Mouse (Mus musculus): ENCODE data around the gene U2af1l4. TPM values are rescaled to one million over a fixed set of nuclear protein-coding genes. Genes with fewer than 3 reads are reported as not detected.

The U2af1l4 gene
- polyA plus RNA-seq, 1 experiment from 2014 or later = 90.7 TPM

DNA sequence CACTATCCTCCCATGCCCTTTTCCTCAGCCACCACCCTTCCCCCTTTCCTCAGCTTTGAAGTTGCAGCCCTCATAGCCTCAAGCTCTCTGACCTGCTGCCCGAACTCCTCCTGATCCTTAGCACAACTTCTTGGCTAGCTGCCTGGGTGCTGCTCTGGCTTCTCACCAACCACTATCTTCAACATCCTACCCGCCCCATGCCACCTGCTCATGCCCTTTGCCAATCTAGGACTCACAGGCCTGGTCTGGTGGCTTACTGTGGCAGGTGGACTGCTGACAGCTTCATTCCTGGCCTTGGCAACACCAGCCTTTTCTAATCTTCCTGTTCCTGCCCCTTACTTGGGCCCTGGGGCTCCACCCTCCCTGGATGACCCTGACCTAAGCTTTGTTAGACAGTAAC lies 9.9 kb downstream of the U2af1l4 start:
- Histone ChIP-seq H3K36me3 (replicated peaks) (peaks cover 95% of the 10 kb centered on the region), H3K4me3 (no peak overlapping the region), H3K27ac (no peak overlapping the region), H3K4me2 (no peak overlapping the region), H3K27me3 (replicated peaks) (no peaks in the 10 kb centered on the region), H3K4me1 (no peaks in the 10 kb centered on the region), H3K9ac (no peak overlapping the region), H3K9me3 (no peaks in the 10 kb centered on the region)
- no peak for ATAC-seq (replicated peaks)
- whole genome bisulfite sequencing = 80% methylated on average over 2 of the region's 2 CpGs

DNA sequence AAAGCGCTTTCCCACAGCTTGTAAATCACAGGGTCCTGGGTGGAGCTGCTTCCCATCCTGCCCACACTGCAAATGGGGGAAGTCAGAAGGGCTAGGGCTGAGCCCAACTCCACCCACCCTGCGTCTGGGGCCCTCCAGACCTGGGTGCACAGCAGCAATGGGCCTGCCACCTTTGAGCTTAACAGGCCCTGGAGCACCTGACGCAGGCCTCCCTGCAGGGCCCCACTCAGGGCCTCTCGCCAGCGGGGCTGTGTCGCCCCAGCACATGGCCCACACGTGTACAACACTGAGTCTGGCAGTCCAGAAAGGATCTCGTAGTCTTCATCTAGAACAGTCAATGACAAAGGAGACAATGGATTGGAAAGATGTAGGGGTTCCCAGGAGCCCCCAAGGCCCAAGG lies 16.8 kb downstream of the U2af1l4 start:
- Histone ChIP-seq H3K4me1 (no peaks in the 10 kb centered on the region), H3K27ac (no peak overlapping the region), H3K9me3 (no peaks in the 10 kb centered on the region), H3K36me3 (replicated peaks) (peaks cover 92% of the 10 kb centered on the region), H3K4me3 (no peak overlapping the region), H3K4me2 (no peak overlapping the region), H3K27me3 (replicated peaks) (no peaks in the 10 kb centered on the region), H3K9ac (no peak overlapping the region)
- 96% methylated on average over 8 of the region's 8 CpGs for WGBS
- ATAC-seq (replicated peaks) = no peak

DNA sequence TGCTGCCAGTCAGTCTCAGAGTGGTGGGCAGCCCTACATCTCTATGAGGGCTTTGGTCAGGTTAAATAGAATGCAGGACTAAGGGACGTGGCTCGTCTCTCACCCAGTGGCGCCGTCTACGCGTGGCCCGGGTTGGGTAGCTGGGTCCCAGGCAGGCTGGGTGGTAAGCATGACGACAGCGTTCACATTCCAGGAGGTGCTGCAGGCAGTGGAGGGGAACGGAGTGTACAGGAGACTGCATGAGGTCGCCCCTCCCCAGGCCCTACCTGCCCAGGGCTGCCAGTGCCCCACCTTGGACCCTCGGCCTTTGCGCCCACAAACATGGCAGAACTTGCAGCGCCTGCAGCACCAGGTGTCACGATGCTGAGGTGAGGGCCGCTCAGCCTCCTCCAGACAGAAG lies 18.4 kb downstream of the U2af1l4 start:
- no peak for ATAC-seq (replicated peaks)
- no peaks in the 10 kb centered on the region for H3K27me3 ChIP-seq (replicated peaks)
- H3K36me3 ChIP-seq (replicated peaks) = peaks cover 87% of the 10 kb centered on the region
- no peak overlapping the region for H3K9ac ChIP-seq
- H3K4me3 ChIP-seq = no peak overlapping the region
- H3K4me2 ChIP-seq = no peak overlapping the region
- peaks cover 3% of the 10 kb centered on the region for H3K4me1 ChIP-seq
- WGBS = 96% methylated on average over 16 of the region's 16 CpGs
- H3K9me3 ChIP-seq = no peaks in the 10 kb centered on the region
- H3K27ac ChIP-seq = no peak overlapping the region

DNA sequence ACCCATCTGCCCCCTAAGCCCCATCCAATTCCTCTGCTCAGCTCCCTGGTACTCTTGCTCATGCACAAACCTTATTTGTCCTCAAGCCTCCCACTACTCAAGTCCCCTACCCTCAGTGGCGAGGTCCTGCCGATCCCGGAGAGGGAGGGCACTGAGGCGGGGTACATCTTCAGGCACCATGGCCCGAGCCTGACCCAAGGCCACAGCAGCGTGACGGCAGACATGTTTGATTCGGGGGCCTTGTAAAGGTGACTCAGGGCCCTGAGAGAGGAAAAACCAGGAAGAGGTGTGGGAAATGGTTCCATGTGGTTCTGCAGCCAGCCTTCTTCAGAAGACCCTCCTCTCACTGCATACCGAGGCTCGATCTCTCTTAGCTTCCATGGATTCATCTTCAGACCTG lies 21.2 kb downstream of the U2af1l4 start:
- Histone ChIP-seq H3K4me2 (no peak overlapping the region), H3K27me3 (replicated peaks) (no peaks in the 10 kb centered on the region), H3K27ac (no peak overlapping the region), H3K9ac (no peak overlapping the region), H3K36me3 (replicated peaks) (peaks cover 59% of the 10 kb centered on the region), H3K4me1 (peaks cover 16% of the 10 kb centered on the region), H3K4me3 (no peak overlapping the region), H3K9me3 (no peaks in the 10 kb centered on the region)
- WGBS = 93% methylated on average over 10 of the region's 10 CpGs
- no peak for ATAC-seq (replicated peaks)

DNA sequence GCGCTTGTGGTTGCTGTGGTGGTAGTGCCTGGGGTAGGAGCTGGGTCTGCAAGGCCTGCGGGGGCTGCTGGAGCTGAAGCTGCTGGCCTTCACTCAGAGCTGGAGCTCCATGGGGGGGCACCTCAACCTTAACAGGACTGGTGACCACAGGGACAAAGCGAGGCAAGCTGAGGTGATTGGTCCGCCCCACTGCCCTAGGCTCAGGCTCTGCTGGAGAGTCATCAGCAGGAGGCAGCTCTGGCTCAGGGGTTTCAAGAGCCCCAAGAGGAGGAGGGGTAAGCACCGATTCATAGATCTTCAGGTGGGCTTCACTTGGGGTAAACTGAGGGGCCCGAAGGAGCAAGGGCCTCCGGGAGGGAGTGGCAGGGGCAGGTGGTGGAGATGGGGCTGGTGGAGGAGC lies 22.1 kb downstream of the U2af1l4 start:
- peaks cover 50% of the 10 kb centered on the region for H3K36me3 ChIP-seq (replicated peaks)
- no peak overlapping the region for H3K4me2 ChIP-seq
- no peak overlapping the region for H3K27ac ChIP-seq
- no peak overlapping the region for H3K4me3 ChIP-seq
- no peaks in the 10 kb centered on the region for H3K27me3 ChIP-seq (replicated peaks)
- WGBS = 96% methylated on average over 7 of the region's 7 CpGs
- no peak overlapping the region for H3K9ac ChIP-seq
- H3K4me1 ChIP-seq = peaks cover 21% of the 10 kb centered on the region
- ATAC-seq (replicated peaks) = no peak
- H3K9me3 ChIP-seq = no peaks in the 10 kb centered on the region

DNA sequence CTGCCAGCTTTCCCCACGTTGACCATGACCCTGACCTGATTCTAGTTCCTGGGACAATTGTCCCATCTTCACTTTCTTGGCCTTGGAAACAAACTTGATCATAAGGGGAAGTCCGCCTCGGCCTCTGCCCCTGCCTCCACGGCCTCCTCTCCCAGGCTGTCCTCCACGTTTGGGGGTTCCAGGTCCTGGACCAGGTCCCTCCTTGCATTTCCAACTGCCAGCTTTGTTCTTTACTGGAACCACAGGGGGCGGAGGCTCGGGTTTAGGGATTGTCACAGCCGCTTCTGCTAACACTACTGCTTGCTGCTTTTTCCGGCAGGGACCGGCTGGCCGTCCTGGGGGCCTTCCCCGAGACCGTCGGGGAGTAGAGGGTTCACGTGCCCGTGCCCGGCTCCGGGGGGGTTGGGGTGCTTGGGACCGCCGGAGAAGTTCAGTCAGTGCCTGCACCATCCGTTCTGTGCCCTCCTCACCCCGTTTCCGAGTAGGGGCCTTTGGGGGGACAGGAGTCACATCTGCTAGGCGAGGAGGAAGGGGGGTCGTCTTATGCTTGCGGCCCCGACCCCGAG lies 23.4 kb downstream of the U2af1l4 start:
- H3K4me1 ChIP-seq = peaks cover 21% of the 10 kb centered on the region
- peak overlapping the region; percentile 57; the same call in 1 of the 2 replicates for H3K4me3 ChIP-seq
- H3K27me3 ChIP-seq (replicated peaks) = no peaks in the 10 kb centered on the region
- no peak overlapping the region for H3K27ac ChIP-seq
- H3K9me3 ChIP-seq = no peaks in the 10 kb centered on the region
- H3K4me2 ChIP-seq = peak overlapping the region; percentile 86
- ATAC-seq (replicated peaks) = no peak
- peaks cover 38% of the 10 kb centered on the region for H3K36me3 ChIP-seq (replicated peaks)
- 90% methylated on average over 28 of the region's 28 CpGs for WGBS
- H3K9ac ChIP-seq = no peak overlapping the region

DNA sequence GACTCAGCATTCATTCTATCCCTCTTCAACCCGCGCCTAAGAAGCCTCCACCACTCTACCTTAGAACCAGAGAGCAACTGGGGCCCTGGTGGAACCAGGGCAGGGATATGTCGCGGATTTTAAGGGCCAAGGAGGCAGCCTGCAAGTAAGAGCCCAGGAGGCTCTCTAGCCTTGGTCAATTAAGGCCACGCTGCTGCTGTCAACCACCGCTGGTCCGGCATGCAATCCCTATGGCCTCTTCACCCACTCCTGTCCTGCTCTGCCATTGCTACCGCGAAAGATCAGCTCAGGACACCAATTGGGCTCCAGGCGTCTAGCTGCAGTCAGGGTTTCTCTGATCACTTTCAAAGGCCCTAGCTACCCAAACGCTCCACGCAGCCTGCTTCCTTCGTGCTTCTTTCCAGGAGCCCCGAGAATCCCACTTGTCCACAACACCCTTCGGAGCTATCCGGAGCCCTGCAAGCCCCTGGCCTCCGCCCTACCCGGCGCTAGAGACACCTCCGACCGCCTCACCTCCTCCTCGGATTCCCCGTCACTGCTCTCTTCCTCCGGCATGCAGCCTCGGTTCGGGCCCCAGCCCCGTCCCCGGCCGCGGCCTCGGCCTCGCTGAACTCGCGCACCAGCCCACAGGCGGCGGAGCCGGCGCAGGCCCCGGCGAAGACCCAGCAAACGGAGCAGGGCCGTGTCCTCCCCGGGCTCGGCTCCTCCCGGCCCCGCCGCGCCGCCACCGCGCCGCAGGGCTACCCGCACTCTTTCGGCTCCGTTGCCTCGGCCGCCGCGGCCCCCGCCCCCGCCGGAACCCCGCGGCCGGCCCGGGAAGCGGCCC lies 25.0 kb downstream of the U2af1l4 start:
- peak overlapping the region; percentile 57 for H3K4me3 ChIP-seq
- peaks cover 25% of the 10 kb centered on the region; the same call in 1 of the 2 replicates for H3K36me3 ChIP-seq (replicated peaks)
- H3K4me1 ChIP-seq = peaks cover 21% of the 10 kb centered on the region
- peak overlapping the region; percentile 86 for H3K4me2 ChIP-seq
- H3K9me3 ChIP-seq = no peaks in the 10 kb centered on the region
- H3K27ac ChIP-seq = peak overlapping the region; percentile 90
- peak; percentile 62 for ATAC-seq (replicated peaks)
- no peaks in the 10 kb centered on the region for H3K27me3 ChIP-seq (replicated peaks)
- WGBS = under 1% methylated on average over 62 of the region's 67 CpGs
- H3K9ac ChIP-seq = peak overlapping the region; percentile 83

DNA sequence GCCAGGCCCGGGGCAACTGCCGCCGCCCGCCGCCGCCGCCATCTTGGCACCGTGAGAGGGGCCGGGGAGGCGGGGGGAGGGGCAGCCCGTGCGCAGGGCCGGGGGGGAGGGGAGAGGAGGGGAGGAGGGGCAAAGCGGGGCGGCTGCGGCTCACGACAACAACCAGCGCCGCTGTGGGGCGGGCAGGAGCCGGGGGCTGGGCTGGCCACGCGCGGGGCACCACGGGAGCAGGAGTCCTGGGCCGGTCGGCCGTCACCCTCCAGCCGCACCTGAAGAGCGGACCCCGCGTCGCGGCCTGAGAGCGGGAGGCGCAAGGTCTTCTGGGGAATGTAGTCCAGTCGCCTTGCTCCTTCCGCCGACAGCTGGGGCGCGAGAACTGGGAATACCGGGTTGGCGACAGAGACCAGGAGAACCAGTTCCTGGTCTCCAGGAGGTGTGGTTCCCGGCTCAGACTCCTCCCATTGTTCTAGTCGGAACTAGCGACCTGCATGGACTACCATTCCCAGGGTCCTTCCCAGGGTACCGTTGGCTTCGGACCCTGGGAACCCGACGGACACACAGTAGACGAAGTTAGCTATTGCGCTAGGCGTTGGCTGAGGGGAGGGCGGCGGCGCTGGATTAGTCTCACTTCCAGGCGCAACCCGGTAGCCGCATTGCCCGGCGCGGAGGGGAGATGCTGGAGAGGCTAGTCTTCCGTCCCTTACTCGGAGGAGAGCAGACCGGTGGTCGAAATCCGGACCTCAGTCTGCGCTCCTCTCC lies 25.8 kb downstream of the U2af1l4 start, which contains the start of gene Kmt2b:
Gene Kmt2b, minus strand, starts transcription at position 51 of the 759 bp plus-strand sequence.
- peaks cover 21% of the 10 kb centered on the region for H3K4me1 ChIP-seq
- under 1% methylated on average over 52 of the region's 68 CpGs for WGBS
- ATAC-seq (replicated peaks) = peak; percentile 96

DNA sequence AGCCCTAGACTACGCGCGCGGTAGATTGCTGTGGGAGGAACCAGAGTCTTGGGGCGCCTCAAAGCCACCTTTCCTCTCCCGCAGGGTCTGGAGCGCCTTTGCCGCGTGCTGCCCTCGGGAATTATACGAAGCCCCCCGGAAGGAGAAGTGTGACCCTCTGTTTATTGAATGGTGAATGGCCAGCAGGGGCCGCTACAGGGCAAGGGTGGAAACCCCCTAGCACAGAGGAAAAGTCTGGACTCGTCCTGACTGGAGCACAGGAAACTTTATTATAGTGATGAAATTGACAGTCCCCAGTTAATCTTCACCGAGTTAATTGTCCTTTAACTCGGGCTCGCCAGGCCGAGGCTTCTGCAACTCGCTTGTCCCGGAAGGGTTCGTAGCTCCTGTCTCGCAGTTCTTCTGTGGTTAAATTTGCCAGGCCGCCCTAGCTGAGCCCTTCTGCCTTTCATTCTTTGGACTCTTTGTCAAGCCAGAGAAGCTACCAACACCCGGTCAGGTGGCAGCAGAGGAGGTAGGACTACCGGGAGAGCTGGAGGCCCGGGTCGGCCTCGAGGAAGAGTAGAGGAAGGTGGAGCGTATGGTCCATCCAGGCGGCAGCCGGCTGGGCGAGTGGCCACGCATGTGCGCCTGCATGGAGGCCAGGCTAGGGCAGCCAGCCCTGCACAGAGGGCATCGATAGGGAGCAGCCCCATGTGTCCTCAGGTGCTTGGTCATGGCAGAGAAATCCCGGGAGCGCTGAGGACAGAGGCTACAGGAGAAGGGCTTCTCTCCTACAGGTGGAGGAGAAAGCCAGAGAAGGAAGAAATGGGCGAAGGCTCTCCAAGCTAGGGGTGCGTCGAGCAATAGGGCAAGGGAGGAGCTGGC lies 26.6 kb downstream of the U2af1l4 start:
- peak; percentile 66 for ATAC-seq (replicated peaks)
- Histone ChIP-seq H3K4me3 (peak overlapping the region; percentile 57), H3K36me3 (replicated peaks) (peaks cover 11% of the 10 kb centered on the region; the same call in 1 of the 2 replicates), H3K9ac (peak overlapping the region; percentile 83), H3K4me1 (peaks cover 21% of the 10 kb centered on the region), H3K9me3 (no peaks in the 10 kb centered on the region), H3K27me3 (replicated peaks) (no peaks in the 10 kb centered on the region), H3K4me2 (peak overlapping the region; percentile 78), H3K27ac (peak overlapping the region; percentile 90)
- WGBS = 32% methylated on average over 40 of the region's 40 CpGs

More for the DNA sequence above, 25.8 kb downstream of the U2af1l4 start, which contains the start of gene Kmt2b:
- Histone ChIP-seq H3K4me3 (peak within 1 kb of the TSS; percentile 57), H3K27me3 (replicated peaks) (no peaks in the 10 kb centered on the region), H3K27ac (peak within 1 kb of the TSS; percentile 90), H3K36me3 (replicated peaks) (peaks cover 18% of the 10 kb centered on the region; the same call in 1 of the 2 replicates), H3K9ac (peak within 1 kb of the TSS; percentile 83), H3K4me2 (peak within 1 kb of the TSS; percentile 86), H3K9me3 (no peaks in the 10 kb centered on the region)

DNA sequence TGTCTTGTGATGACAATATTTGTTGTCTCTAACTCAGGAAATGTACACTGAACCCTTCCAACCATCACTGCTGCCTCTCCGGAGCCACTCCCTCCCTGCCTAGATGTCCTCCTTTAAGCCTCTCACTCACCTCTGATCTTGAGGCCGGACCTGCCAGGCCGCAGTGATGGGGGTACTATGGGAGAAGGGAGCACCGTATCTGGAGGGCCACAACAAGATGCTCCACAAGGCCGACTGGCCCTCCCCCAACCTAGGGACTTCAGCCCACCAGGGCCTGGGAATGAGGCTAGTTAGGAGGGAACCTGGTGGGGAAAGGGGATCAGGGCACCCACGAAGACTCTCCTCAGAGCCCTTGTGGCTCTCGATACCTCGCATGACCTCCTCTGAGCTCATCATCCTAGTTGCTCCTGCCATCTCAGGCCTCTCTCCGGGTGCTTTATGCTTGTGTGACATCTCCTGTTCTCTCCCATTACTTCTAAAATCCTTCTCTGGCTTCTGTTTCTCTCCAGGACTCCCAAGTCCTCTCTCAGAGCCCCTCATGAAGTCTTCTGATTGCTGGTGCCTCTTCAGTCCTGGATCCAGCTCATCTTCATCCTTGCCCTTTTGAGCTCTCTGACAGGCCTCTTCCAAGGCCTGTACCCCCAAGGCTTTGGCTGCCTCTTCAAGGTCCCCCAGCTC lies 28.0 kb downstream of the U2af1l4 start:
- no peaks in the 10 kb centered on the region for H3K9me3 ChIP-seq
- 82% methylated on average over 9 of the region's 9 CpGs for whole genome bisulfite sequencing
- ATAC-seq (replicated peaks) = no peak
- H3K27me3 ChIP-seq (replicated peaks) = no peaks in the 10 kb centered on the region
- H3K4me3 ChIP-seq = no peak overlapping the region
- no peak overlapping the region for H3K4me2 ChIP-seq
- no peak overlapping the region for H3K9ac ChIP-seq
- H3K4me1 ChIP-seq = peaks cover 21% of the 10 kb centered on the region
- no peak overlapping the region for H3K27ac ChIP-seq
- H3K36me3 ChIP-seq (replicated peaks) = no peaks in the 10 kb centered on the region

DNA sequence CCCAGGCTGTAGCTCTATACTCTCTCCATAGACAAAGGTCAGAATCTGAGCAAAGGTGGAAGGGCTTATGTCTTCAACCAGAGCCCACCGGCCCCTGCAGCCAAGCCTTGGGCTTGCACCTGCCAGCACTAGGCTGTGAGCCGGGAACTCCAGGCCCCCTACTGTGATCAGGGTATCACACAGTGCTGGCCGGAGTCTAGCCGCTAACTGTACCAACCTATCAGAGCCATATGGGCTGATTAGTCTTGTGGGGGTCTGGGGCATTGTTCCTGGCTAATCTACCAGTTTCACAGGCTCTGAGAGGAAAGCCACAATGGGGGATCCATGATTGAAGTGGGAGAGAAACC lies 28.5 kb downstream of the U2af1l4 start:
- no peak overlapping the region for H3K4me2 ChIP-seq
- no peak overlapping the region for H3K9ac ChIP-seq
- ATAC-seq (replicated peaks) = no peak
- WGBS = 32% methylated on average over 4 of the region's 4 CpGs
- H3K27me3 ChIP-seq (replicated peaks) = no peaks in the 10 kb centered on the region
- peaks cover 18% of the 10 kb centered on the region for H3K4me1 ChIP-seq
- H3K4me3 ChIP-seq = no peak overlapping the region
- H3K27ac ChIP-seq = no peak overlapping the region
- H3K9me3 ChIP-seq = no peaks in the 10 kb centered on the region
- H3K36me3 ChIP-seq (replicated peaks) = no peaks in the 10 kb centered on the region
